Mouse (Mus musculus): ENCODE results near the gene E2f2. TPM values are rescaled to one million over a fixed set of nuclear protein-coding genes. Genes with fewer than 3 reads are reported as not detected.
A peak's percentile ranks its signal among the peaks of the same experiment; 100 is the strongest.

E2f2 gene
- 10.0 and 10.7 TPM in 2 replicates for polyA plus RNA-seq (2016; fragmentation: Nextera tagmentation; extraction: Ambion mirVana)

DNA sequence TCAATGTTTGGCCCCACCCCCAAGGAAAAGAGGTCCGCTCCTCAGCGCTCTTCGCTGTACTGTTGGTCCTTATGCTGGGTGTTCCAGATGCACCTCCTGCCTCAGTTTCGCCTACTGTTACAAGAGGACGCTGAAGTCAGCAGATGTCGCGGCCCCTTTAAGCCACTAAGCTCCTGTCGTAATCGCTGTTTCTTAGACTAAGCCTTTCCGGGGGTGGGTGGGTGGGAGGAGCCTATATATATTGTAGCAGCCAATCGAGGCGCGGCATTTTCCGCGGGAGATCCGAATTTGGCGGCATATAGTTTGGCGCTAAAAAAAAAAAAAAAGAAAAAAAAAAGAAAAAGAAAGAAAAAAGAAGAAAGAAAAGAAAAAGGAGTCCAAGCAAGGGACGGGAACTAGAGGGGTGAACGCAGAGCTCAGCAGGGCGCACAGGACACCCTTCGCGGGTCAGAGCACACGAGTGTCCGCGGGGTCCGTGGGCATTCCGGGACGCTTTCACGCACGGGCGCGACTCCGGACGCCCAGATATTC is at the start of gene E2f2:
Gene E2f2 (plus strand): TSS at position 384 of the 531 bp plus-strand sequence.
- peak within 1 kb of the TSS; percentile 78 for H3K4me3 ChIP-seq
- WGBS, result under 1% methylated on average over 35 of the region's 35 CpGs
- peaks cover 7% of the 10 kb centered on the region for H3K27me3 ChIP-seq
- no peaks in the 10 kb centered on the region for H3K36me3 ChIP-seq
- H3K4me1 ChIP-seq, result peaks cover 45% of the 10 kb centered on the region
- no peaks in the 10 kb centered on the region for H3K9me3 ChIP-seq
- peak within 1 kb of the TSS; percentile 78 for H3K9ac ChIP-seq (replicated peaks)
- peak; percentile 63 for ATAC-seq (ENCODE audit: low FRiP score, low read depth)
- H3K4me2 ChIP-seq (replicated peaks), result peak within 1 kb of the TSS; percentile 99
- H3K27ac ChIP-seq (replicated peaks), result peak within 1 kb of the TSS; percentile 58

DNA sequence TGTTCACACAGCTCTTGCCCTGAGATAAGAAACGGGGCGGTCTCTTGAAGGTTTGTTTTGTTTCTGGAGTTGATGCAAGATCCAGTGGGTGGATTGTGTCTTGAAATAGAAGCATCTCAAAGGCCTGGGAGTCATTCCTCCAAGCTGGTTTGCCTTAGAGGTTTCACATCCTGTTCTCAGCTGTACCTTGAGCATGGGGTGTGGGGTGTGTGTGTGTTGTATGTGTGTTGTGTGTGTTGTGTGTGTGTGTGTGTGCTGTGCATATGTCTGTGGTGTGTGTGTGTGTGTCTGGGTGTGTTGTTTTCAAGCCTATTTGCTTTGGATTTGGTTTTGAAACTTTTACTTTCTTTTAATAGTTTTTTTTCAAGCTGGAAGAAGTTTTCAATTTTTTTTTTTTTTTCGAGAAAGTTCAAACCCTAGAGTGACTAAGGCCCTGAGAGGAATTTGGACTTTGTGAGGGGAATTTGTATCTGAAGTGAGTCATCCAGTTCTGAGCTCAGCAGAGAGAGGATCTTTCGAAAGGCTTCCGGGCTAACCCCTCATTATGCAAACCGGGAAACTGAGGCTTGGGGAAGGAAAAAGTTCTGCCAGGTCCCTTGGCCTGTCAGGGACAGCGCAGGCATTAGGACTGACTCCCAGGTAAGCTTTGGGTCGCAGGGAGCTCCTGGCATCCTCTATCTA is 48.9 kb upstream of the E2f2 start:
- WGBS, result 70% methylated on average over 8 of the region's 8 CpGs
- no peaks in the 10 kb centered on the region for H3K27me3 ChIP-seq
- no peak overlapping the region for H3K4me3 ChIP-seq
- H3K9me3 ChIP-seq, result no peaks in the 10 kb centered on the region
- no peak for ATAC-seq (ENCODE audit: low FRiP score, low read depth)
- H3K4me2 ChIP-seq (replicated peaks), result no peak overlapping the region
- H3K36me3 ChIP-seq, result no peaks in the 10 kb centered on the region
- H3K4me1 ChIP-seq, result no peaks in the 10 kb centered on the region
- H3K9ac ChIP-seq (replicated peaks), result no peak overlapping the region
- H3K27ac ChIP-seq (replicated peaks), result no peak overlapping the region

DNA sequence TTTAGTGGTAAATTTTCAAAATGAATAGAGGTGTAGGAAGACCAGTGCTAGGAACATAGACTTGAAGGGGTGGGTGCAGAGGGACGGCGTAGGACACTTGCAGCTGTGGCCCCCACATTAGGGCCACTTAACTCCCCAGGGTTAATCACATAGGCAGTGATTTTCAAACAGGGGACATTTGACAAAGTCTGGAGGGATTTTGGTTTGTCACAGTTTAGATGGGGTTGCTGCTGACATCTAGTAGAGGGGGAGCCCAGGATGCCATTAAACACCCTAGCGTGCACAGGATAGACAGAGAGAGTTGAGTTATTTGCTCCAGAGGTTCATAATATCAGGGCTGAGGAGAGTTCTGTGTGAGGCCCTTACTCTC is 48.4 kb upstream of the E2f2 start:
- Histone ChIP-seq H3K4me3 (no peak overlapping the region), H3K36me3 (no peaks in the 10 kb centered on the region), H3K27me3 (no peaks in the 10 kb centered on the region), H3K27ac (replicated peaks) (no peak overlapping the region), H3K4me2 (replicated peaks) (no peak overlapping the region), H3K4me1 (no peaks in the 10 kb centered on the region), H3K9me3 (no peaks in the 10 kb centered on the region), H3K9ac (replicated peaks) (no peak overlapping the region)
- ATAC-seq (ENCODE audit: low FRiP score, low read depth), result no peak
- 90% methylated on average over 3 of the region's 3 CpGs for WGBS

DNA sequence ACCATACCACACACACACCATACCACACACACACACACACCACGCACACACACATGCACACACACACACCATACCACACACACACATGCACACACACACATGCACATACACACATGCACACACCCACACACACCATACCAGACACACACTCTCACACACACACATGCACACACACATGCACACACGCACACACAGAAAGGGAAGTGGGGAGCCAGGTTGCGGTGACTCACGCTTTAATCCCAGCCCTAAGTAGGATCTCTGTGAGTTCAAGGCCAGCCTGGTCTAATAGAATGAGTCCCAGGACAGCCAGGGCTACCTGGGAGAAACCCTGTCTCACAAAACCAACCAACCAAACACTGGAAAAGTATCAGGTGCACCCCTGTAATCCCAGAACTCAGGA is 47.6 kb upstream of the E2f2 start:
- ATAC-seq (ENCODE audit: low FRiP score, low read depth), result no peak
- Histone ChIP-seq H3K36me3 (no peaks in the 10 kb centered on the region), H3K4me1 (no peaks in the 10 kb centered on the region), H3K9me3 (no peaks in the 10 kb centered on the region), H3K9ac (replicated peaks) (no peak overlapping the region), H3K4me3 (no peak overlapping the region), H3K27me3 (no peaks in the 10 kb centered on the region), H3K27ac (replicated peaks) (no peak overlapping the region), H3K4me2 (replicated peaks) (no peak overlapping the region)
- 96% methylated on average over 4 of the region's 4 CpGs for WGBS

DNA sequence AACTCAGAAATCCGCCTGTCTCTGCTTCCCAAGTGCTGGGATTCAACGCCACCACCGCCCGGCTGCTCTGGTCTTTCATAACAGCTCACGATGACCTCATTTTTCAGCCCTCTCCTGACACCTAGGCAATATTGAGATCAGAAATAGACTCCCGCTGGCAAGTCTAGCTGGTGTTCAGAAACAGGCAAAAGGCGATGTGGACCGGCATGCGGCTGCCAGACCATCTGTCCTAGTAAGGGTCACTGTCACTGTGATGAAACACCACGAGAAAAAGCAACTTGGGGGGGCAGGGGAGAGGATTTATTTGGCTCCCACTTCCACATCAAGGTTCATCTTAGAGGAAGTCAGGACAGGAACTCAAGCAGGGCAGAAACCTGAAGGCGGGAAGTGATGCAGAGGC is 46.7 kb upstream of the E2f2 start:
- Histone ChIP-seq H3K4me1 (no peaks in the 10 kb centered on the region), H3K27me3 (no peaks in the 10 kb centered on the region), H3K4me2 (replicated peaks) (no peak overlapping the region), H3K27ac (replicated peaks) (no peak overlapping the region), H3K9me3 (no peaks in the 10 kb centered on the region), H3K9ac (replicated peaks) (no peak overlapping the region), H3K4me3 (no peak overlapping the region), H3K36me3 (no peaks in the 10 kb centered on the region)
- WGBS, result 91% methylated on average over 11 of the region's 11 CpGs
- ATAC-seq (ENCODE audit: low FRiP score, low read depth), result no peak

DNA sequence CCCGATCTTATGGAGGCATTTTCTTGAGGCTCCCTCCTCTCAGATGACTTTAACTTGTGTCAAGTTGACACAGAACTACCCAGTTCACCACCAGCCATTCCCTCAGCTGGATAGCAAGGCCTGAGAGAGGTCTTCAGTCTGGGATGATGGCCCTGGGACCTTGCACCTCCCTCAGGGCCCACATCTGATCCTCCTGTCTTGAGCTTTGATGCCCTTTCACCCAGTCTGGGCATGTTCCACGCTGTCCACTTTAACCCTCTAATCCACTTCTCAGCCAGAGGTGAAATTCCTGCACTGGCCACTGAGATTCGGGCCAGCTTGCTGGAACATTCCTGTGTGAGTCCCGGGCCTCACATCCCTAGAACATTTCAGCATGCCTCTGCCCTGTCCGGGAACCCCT is 46.2 kb upstream of the E2f2 start:
- Histone ChIP-seq H3K36me3 (no peaks in the 10 kb centered on the region), H3K4me2 (replicated peaks) (no peak overlapping the region), H3K27ac (replicated peaks) (no peak overlapping the region), H3K4me3 (no peak overlapping the region), H3K9ac (replicated peaks) (no peak overlapping the region), H3K4me1 (no peaks in the 10 kb centered on the region), H3K9me3 (no peaks in the 10 kb centered on the region), H3K27me3 (no peaks in the 10 kb centered on the region)
- WGBS, result 78% methylated on average over 5 of the region's 5 CpGs
- no peak for ATAC-seq (ENCODE audit: low FRiP score, low read depth)

DNA sequence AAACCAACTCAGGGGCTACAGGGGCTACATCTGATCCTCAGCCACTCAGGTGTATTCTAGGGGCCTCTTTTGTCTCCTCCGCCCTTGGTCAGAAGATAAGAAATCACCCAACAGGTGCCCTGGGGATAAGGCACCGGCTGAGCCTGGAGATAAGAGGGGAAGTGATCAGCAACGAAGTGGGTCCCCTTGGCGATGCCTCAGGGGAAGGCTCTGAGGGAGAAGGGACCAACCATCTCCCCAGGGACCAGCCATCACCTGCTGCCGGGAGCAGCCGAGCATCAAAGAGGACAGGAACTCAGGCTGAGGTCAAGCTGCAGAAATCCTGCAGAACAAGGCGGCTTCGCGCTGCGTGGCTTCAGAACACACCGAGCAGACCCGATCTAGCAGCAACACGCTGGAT is 44.5 kb upstream of the E2f2 start:
- 77% methylated on average over 13 of the region's 13 CpGs for WGBS
- H3K4me1 ChIP-seq, result peaks cover 4% of the 10 kb centered on the region; the same call in 1 of the 2 replicates

DNA sequence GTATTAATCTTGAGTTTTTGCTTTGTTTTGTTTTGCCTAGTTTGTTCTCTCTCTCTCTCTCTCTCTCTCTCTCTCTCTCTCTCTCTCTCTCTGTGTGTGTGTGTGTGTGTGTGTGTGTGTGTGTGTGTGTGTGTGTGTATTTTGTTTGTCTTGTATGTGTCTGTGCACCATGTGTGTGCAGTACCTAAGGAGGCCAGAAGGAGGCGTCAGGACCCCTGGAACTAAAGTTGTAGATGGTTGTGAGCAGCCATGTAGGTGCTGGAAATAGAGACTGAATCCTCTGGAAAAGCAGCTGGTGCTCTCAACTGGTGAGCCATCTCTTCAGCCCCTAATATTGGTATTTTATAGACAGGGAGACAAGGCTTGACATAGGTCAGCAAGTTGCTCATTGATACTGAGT is 42.4 kb upstream of the E2f2 start:
- Histone ChIP-seq H3K9ac (replicated peaks) (no peak overlapping the region), H3K9me3 (no peaks in the 10 kb centered on the region), H3K27me3 (no peaks in the 10 kb centered on the region), H3K27ac (replicated peaks) (no peak overlapping the region), H3K4me1 (peaks cover 23% of the 10 kb centered on the region), H3K4me2 (replicated peaks) (no peak overlapping the region), H3K4me3 (no peak overlapping the region), H3K36me3 (no peaks in the 10 kb centered on the region)
- WGBS, result 92% methylated on average over 1 of the region's 1 CpGs
- ATAC-seq (ENCODE audit: low FRiP score, low read depth), result no peak

More for the DNA sequence above, 44.5 kb upstream of the E2f2 start:
- Histone ChIP-seq H3K36me3 (no peaks in the 10 kb centered on the region), H3K4me3 (no peak overlapping the region), H3K4me2 (replicated peaks) (no peak overlapping the region), H3K9me3 (no peaks in the 10 kb centered on the region), H3K9ac (replicated peaks) (no peak overlapping the region), H3K27me3 (no peaks in the 10 kb centered on the region), H3K27ac (replicated peaks) (no peak overlapping the region)
- no peak for ATAC-seq (ENCODE audit: low FRiP score, low read depth)

DNA sequence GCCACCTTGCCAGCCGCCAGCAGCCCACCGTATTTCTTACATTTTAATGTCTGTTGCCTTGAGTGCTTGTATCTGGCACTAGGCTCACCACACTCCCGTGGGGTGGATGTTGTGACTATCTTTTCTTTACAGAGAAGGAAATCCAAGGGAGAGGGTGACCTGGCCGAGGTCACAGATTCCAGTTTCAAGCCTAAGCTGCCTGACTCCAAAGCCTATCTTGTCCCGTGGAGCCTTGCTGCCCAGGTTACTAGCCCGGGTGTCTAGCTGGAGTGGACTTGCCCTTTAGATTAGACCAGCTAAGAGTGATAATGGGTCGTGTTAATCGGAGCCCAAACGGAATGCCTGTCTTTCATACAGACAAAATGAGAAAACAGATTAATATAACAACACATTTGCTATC is 38.4 kb upstream of the E2f2 start:
- 9% methylated on average over 9 of the region's 9 CpGs for WGBS
- no peaks in the 10 kb centered on the region for H3K27me3 ChIP-seq
- no peak for ATAC-seq (ENCODE audit: low FRiP score, low read depth)
- H3K36me3 ChIP-seq, result no peaks in the 10 kb centered on the region
- H3K4me1 ChIP-seq, result peaks cover 50% of the 10 kb centered on the region
- peak overlapping the region; percentile 61 for H3K9ac ChIP-seq (replicated peaks)
- H3K27ac ChIP-seq (replicated peaks), result peak overlapping the region; percentile 98
- H3K4me2 ChIP-seq (replicated peaks), result peak overlapping the region; percentile 60
- H3K4me3 ChIP-seq, result peak overlapping the region; percentile 36
- H3K9me3 ChIP-seq, result no peaks in the 10 kb centered on the region

DNA sequence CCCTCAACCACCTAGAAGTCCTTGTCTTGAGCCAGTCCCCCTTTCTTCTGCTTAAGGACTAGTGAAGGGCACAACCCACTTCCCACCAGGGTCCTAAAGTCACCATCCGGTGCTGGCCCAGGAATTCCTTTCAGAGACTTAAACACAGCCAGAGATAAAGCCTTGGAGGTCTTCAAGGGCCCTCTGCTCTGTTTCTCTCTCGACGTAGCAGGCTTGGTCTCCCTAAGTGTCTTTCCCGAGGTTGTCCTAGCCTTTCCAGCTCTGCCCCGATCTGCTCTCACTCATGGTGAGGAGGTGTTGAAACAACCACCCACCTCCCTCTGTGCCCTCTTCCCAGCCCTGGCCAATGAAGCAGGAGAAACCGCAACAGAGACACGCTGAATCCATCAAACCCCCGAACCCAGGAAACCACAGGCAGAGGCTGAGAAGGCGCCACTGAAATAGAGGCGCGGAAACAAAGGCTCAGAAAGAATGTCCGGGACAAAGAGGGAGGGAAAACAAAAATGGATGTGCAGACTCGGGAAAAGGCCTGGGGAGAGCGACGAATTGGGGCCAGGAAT is 37.7 kb upstream of the E2f2 start:
- Histone ChIP-seq H3K36me3 (no peaks in the 10 kb centered on the region), H3K9me3 (no peaks in the 10 kb centered on the region), H3K27ac (replicated peaks) (peak overlapping the region; percentile 98), H3K4me1 (peaks cover 54% of the 10 kb centered on the region), H3K4me2 (replicated peaks) (peak overlapping the region; percentile 60), H3K4me3 (peak overlapping the region; percentile 36), H3K27me3 (no peaks in the 10 kb centered on the region), H3K9ac (replicated peaks) (peak overlapping the region; percentile 61)
- peak; percentile 34 for ATAC-seq (ENCODE audit: low FRiP score, low read depth)
- under 1% methylated on average over 15 of the region's 15 CpGs for WGBS

DNA sequence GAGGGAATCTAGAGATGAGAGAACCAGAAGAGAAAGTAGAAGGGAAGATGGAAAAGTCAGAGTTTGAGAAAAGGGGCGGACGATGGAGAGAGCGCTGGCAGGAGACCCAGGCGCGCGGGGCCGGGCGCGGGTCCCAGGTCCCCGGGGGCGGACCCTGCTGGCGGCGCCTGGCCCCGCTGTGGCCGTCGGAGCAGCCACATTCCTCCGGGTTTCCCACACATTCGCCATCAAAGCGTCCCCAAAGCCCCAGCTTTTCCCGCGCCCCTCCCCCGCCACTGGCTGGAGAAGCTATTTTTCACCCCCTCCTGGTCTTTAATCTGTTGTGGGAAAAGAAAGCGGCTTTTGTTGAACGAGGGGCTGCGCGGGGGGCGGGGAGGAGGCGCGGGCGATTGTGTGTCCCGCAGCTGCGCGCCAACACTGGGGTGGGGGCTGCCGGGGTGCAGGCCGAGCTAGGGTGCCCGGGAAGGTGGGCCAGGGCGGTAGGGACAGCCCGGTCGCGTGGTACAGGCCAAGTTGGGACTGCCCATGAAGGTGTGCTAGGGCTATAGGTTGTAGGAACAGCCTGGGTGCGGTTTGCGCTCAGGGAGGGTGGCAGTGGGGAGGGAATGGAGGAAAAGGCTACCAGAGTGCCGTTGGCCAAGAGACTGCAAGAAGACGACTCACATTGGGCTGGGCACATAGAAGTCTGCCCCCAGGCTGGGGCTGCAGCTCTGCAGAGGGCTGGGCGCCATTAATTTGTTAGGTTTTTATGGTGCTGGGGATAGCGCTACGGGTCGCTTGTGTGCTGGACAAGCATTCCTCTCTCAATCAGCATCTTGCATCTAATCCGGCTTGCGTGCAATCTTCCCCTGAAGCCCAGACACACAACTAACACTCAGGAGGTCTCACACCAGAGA is 37.0 kb upstream of the E2f2 start:
- peak overlapping the region; percentile 61 for H3K9ac ChIP-seq (replicated peaks)
- peak overlapping the region; percentile 60 for H3K4me2 ChIP-seq (replicated peaks)
- peak; percentile 83 for ATAC-seq (ENCODE audit: low FRiP score, low read depth)
- H3K4me3 ChIP-seq, result peak overlapping the region; percentile 36
- no peaks in the 10 kb centered on the region for H3K9me3 ChIP-seq
- no peaks in the 10 kb centered on the region for H3K27me3 ChIP-seq
- peak overlapping the region; percentile 98 for H3K27ac ChIP-seq (replicated peaks)
- H3K36me3 ChIP-seq, result no peaks in the 10 kb centered on the region
- peaks cover 61% of the 10 kb centered on the region for H3K4me1 ChIP-seq
- WGBS, result under 1% methylated on average over 43 of the region's 50 CpGs

Measured in midbrain, embryonic 12.5 days (tissue).